Mouse (Mus musculus) kidney, embryonic 15.5 days (tissue): ENCODE data around the gene Jun. TPM values are rescaled to one million over a fixed set of nuclear protein-coding genes. Genes with fewer than 3 reads are reported as not detected.

Source experiments
- ATAC-seq: fragments of 200-750 bp; cut with Nextera tagmentation; replicated peaks from 2 replicates; pipeline ENCODE4 v1.8.0; 2017; ENCODE audit warnings: moderate TSS enrichment; ENCODE audit not compliant: low FRiP score
- H3K27ac ChIP-seq: fragments of 300-500 bp; sonication (generic); 2 replicates; pipeline ENCODE4 v1.5.1; 2015; ENCODE audit warnings: mild to moderate bottlenecking, inconsistent platforms
- H3K27me3 ChIP-seq: fragments of 300-500 bp; sonication (generic); 2 replicates; pipeline ENCODE4 v1.6.1; 2015; ENCODE audit warnings: inconsistent platforms
- H3K36me3 ChIP-seq: fragments of 300-500 bp; sonication (generic); 2 replicates; pipeline ENCODE4 v1.6.1; 2015; ENCODE audit warnings: inconsistent platforms
- H3K4me1 ChIP-seq: fragments of 300-500 bp; sonication (generic); 2 replicates; pipeline ENCODE4 v1.6.1; 2015; ENCODE audit warnings: inconsistent platforms
- H3K4me2 ChIP-seq: fragments of 300-500 bp; sonication (generic); 2 replicates; pipeline ENCODE4 v1.6.1; 2015; ENCODE audit warnings: moderate library complexity, mild to moderate bottlenecking, inconsistent platforms
- H3K4me3 ChIP-seq: fragments of 300-500 bp; sonication (generic); replicated peaks from 2 replicates; pipeline ENCODE4 v1.5.1; 2015; ENCODE audit warnings: mild to moderate bottlenecking, inconsistent platforms
- H3K9ac ChIP-seq: fragments of 300-500 bp; sonication (generic); 2 replicates; pipeline ENCODE4 v1.6.1; 2015; ENCODE audit warnings: mild to moderate bottlenecking, inconsistent platforms
- H3K9me3 ChIP-seq: fragments of 300-500 bp; sonication (generic); replicated peaks from 2 replicates; pipeline ENCODE4 v1.6.1; 2016; ENCODE audit warnings: inconsistent platforms
- WGBS: fragments of 180-500 bp; shearing (Covaris S2); methylation state at CpG from one replicate; pipeline ENCODE4 v1.1.7; 2015; ENCODE audit warnings: mixed read lengths; 5-methylcytosine and 5-hydroxymethylcytosine counted together
- polyA plus RNA-seq: library from polyadenylated mRNA; unstranded; fragments of >200 nt; fragmentation: Nextera tagmentation; extraction: Ambion mirVana; gene quantifications from 2 replicates; pipeline ENCODE4 v1.2.1, GENCODE M21; 2015

The Jun gene
- polyA plus RNA-seq, 1 experiment from 2014 or later, result 70.1 TPM

- WGBS, result 65% methylated on average over 2 of the region's 2 CpGs
- H3K4me3 ChIP-seq, result no peak overlapping the region
- H3K36me3 ChIP-seq, result no peaks in the 10 kb centered on the region
- no peak overlapping the region for H3K27ac ChIP-seq
- H3K9ac ChIP-seq, result no peak overlapping the region
- H3K4me1 ChIP-seq, result no peaks in the 10 kb centered on the region
- no peak for ATAC-seq
- 0 out of 2 replicates have a peak, but pooled peaks cover 5% of the 10 kb centered on the region for H3K27me3 ChIP-seq
- H3K4me2 ChIP-seq, result no peak overlapping the region
- H3K9me3 ChIP-seq, result no peaks in the 10 kb centered on the region
Measured at GRCm38 (mm10) chr4:95020201-95020600, 31.8 kb downstream of the Jun start.

GRCm38 (mm10) chr4:95018221-95018620 is 33.8 kb downstream of the Jun start:
- H3K4me3 ChIP-seq, result no peak overlapping the region
- no peak overlapping the region for H3K4me2 ChIP-seq
- H3K9ac ChIP-seq, result no peak overlapping the region
- 42% methylated on average over 7 of the region's 7 CpGs for WGBS
- H3K4me1 ChIP-seq, result no peaks in the 10 kb centered on the region
- no peak overlapping the region for H3K27ac ChIP-seq
- H3K27me3 ChIP-seq, result 0 out of 2 replicates have a peak, but pooled peaks cover 5% of the 10 kb centered on the region
- no peaks in the 10 kb centered on the region for H3K9me3 ChIP-seq
- no peaks in the 10 kb centered on the region for H3K36me3 ChIP-seq
- ATAC-seq, result no peak

DNA sequence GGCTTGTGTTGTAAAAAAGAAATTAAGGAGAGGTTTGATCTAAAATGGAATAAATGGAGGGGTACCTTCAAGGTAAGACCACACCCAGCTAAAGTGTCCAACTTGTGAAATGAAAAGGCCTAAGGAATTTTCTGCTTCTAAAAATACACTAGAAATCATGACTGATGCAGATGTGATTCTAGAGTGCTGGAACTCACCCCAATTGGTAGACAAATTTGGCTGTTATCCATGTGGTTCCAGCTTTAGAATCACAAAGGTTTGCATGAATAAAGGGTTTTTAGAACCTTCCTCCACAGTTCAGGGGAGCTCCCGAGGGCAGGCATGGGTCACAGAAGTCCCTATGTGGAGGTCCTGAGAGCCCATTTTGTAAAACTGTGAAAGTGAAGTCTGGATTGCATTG is 39.3 kb downstream of the Jun start:
- 71% methylated on average over 1 of the region's 1 CpGs for WGBS

DNA sequence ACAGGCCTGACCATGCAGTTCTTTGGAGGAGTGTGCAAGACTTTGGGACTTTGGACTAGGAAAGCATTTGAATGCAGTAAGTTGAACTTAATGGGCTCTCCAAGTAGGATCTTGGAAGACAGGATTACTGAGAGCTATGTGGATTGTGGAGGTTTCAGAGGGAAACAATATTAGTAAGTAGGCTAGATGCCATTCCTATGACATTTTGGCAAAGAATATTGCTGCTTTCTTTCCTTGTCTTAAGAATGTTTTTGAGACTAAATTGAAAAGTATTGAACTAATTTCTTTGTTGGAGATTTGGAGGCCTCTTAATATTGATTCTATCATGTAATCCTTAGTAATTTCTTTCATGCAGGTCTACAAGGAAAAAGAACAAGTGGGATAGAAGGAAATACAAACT is 39.8 kb downstream of the Jun start:
- H3K4me1 ChIP-seq, result no peaks in the 10 kb centered on the region
- no peak overlapping the region for H3K4me3 ChIP-seq
- ATAC-seq, result no peak
- no peaks in the 10 kb centered on the region for H3K36me3 ChIP-seq
- no peaks in the 10 kb centered on the region for H3K9me3 ChIP-seq
- no peak overlapping the region for H3K27ac ChIP-seq
- no peak overlapping the region for H3K9ac ChIP-seq
- H3K4me2 ChIP-seq, result no peak overlapping the region
- no peaks in the 10 kb centered on the region for H3K27me3 ChIP-seq

More for the DNA sequence above, 39.3 kb downstream of the Jun start:
- H3K4me3 ChIP-seq, result no peak overlapping the region
- H3K9ac ChIP-seq, result no peak overlapping the region
- H3K27me3 ChIP-seq, result no peaks in the 10 kb centered on the region
- H3K9me3 ChIP-seq, result no peaks in the 10 kb centered on the region
- no peak overlapping the region for H3K4me2 ChIP-seq
- no peaks in the 10 kb centered on the region for H3K36me3 ChIP-seq
- H3K4me1 ChIP-seq, result no peaks in the 10 kb centered on the region
- H3K27ac ChIP-seq, result no peak overlapping the region
- ATAC-seq, result no peak

DNA sequence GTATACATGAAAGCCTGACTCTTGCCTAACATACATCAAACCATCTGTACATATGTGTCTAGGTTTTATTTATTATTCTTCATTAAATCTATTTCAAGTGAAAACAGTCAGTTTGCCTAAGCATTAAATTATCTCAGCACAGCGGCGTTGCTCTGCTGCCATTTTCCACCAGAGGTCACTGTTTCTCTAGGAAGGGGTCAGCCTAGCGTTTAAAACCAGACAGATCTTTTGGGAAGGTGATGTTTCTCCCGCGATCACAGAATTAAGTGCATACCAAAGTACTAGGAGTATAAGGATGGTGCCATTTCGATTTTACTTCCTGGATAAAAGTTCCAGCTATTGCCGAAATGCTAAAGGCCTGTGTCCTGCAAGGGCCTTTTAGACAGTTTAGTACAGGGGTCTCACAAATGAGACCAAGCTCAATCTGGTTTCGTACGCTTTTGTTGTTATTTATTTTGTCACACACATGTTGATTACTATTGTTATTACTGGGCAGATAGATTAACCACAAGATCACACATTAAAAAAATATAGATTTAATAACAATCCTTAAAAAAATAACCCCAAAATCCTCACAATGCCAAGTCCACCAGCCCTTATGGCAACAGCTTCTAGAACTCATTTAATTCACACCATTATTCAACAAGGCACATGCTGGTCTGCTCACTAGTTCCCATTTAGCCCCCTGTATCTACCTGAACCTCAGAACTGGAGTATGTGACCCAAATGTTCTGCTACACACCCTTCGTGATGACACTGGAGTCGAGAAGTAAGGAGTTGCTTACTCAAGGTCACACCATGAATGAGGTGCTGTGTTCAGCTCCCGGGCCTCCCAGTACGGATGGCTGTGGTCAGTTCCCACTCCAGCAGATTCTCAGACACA is 43.6 kb downstream of the Jun start:
- Histone ChIP-seq H3K9ac (no peak overlapping the region), H3K27me3 (no peaks in the 10 kb centered on the region), H3K27ac (no peak overlapping the region), H3K4me2 (no peak overlapping the region), H3K36me3 (no peaks in the 10 kb centered on the region), H3K9me3 (no peaks in the 10 kb centered on the region), H3K4me1 (no peaks in the 10 kb centered on the region), H3K4me3 (no peak overlapping the region)
- peak; percentile 62; the same call in 1 of the 2 replicates for ATAC-seq
- WGBS, result 45% methylated on average over 13 of the region's 13 CpGs

GRCm38 (mm10) chr4:95007759-95008158 is 44.3 kb downstream of the Jun start:
- H3K36me3 ChIP-seq, result no peaks in the 10 kb centered on the region
- no peaks in the 10 kb centered on the region for H3K9me3 ChIP-seq
- H3K4me3 ChIP-seq, result no peak overlapping the region
- no peak overlapping the region for H3K27ac ChIP-seq
- WGBS, result 42% methylated on average over 8 of the region's 8 CpGs
- no peak overlapping the region for H3K9ac ChIP-seq
- H3K4me2 ChIP-seq, result no peak overlapping the region
- H3K27me3 ChIP-seq, result no peaks in the 10 kb centered on the region
- H3K4me1 ChIP-seq, result no peaks in the 10 kb centered on the region
- no peak; the same call in 1 of the 2 replicates for ATAC-seq

- Histone ChIP-seq H3K4me1 (no peaks in the 10 kb centered on the region), H3K9me3 (no peaks in the 10 kb centered on the region), H3K9ac (no peak overlapping the region), H3K4me2 (no peak overlapping the region), H3K36me3 (no peaks in the 10 kb centered on the region), H3K4me3 (no peak overlapping the region), H3K27me3 (no peaks in the 10 kb centered on the region), H3K27ac (no peak overlapping the region)
- WGBS, result 68% methylated on average over 6 of the region's 6 CpGs
- no peak for ATAC-seq
Measured at GRCm38 (mm10) chr4:95005251-95005830, 46.7 kb downstream of the Jun start.

GRCm38 (mm10) chr4:95001043-95001775 is 50.8 kb downstream of the Jun start:
- Histone ChIP-seq H3K4me2 (no peak overlapping the region), H3K4me3 (no peak overlapping the region), H3K27me3 (no peaks in the 10 kb centered on the region), H3K9me3 (no peaks in the 10 kb centered on the region), H3K4me1 (no peaks in the 10 kb centered on the region), H3K9ac (no peak overlapping the region), H3K27ac (no peak overlapping the region), H3K36me3 (no peaks in the 10 kb centered on the region)
- 51% methylated on average over 6 of the region's 6 CpGs for WGBS
- no peak for ATAC-seq

GRCm38 (mm10) chr4:95000147-95000546 is 51.9 kb downstream of the Jun start:
- Histone ChIP-seq H3K4me2 (no peak overlapping the region), H3K9ac (no peak overlapping the region), H3K4me1 (no peaks in the 10 kb centered on the region), H3K36me3 (no peaks in the 10 kb centered on the region), H3K27me3 (no peaks in the 10 kb centered on the region), H3K4me3 (no peak overlapping the region), H3K27ac (no peak overlapping the region), H3K9me3 (no peaks in the 10 kb centered on the region)
- ATAC-seq, result no peak
- 96% methylated on average over 1 of the region's 1 CpGs for WGBS

DNA sequence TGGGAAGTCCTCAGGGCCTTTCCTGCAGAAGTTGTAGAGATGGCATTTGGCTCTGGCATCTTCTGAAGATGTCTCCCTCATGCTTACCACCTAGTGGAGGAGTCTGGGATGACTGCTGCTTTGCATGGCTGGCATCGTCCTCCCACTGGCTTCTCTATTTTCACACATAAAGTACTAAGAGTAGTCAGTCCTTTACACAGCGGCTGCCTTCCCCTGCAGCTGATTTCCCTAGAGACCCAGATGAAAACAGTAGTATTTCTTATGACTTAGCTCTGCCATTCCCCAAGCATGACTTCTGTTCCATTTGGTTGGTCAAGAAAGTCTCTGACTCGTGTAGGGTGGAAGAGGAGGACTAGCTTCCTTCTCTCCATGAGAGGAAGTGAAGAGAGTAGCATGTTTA is 52.8 kb downstream of the Jun start:
- ATAC-seq, result no peak
- Histone ChIP-seq H3K4me3 (no peak overlapping the region), H3K4me2 (no peak overlapping the region), H3K4me1 (no peaks in the 10 kb centered on the region), H3K27me3 (no peaks in the 10 kb centered on the region), H3K9me3 (no peaks in the 10 kb centered on the region), H3K9ac (no peak overlapping the region), H3K27ac (no peak overlapping the region), H3K36me3 (no peaks in the 10 kb centered on the region)
- 43% methylated on average over 3 of the region's 3 CpGs for WGBS
